In genomic region chr1:127788943-127789342, GRCm38 (mm10) we compare ENCODE assay signal across 16 mouse cellular contexts. TPM values are rescaled to one million over a fixed set of nuclear protein-coding genes. Genes with fewer than 3 reads are reported as not detected.
"Had no signal": no experiment of that assay in that cellular context is flagged by ENCODE, and none has a peak within 500 bp of the region (broad histone marks: within the 10 kb centered on the region; RNA-seq: fewer than 3 reads in every experiment).

No protein-coding gene starts in this region.

- H3K4me3 ChIP-seq: limb, embryonic 12.5 days; liver, embryonic 13.5 days; lung, embryonic 15.5 days; megakaryocyte, embryonic 14.5 days; midbrain, embryonic 12.5 days; neural tube, embryonic 12.5 days had no signal

- H3K4me2 ChIP-seq: limb, embryonic 12.5 days; liver, embryonic 13.5 days; lung, embryonic 15.5 days; midbrain, embryonic 12.5 days; neural tube, embryonic 12.5 days had no signal

- DNase-seq: kidney, postnatal 14 days; liver; liver, embryonic 13.5 days; liver, postnatal 0 days; lung, postnatal 14 days; thymus, postnatal 4 days had no signal

- H3K27me3 ChIP-seq: limb, embryonic 12.5 days; liver, embryonic 13.5 days; lung, embryonic 15.5 days; megakaryocyte, embryonic 14.5 days; midbrain, embryonic 12.5 days; neural tube, embryonic 12.5 days had no signal

- H3K36me3 ChIP-seq: lung, embryonic 15.5 days had no signal

- H3K9ac ChIP-seq: limb, embryonic 12.5 days; liver, embryonic 13.5 days; liver, postnatal 0 days; lung, embryonic 15.5 days; midbrain, embryonic 12.5 days; neural tube, embryonic 12.5 days had no signal

- H3K27ac ChIP-seq: limb, embryonic 12.5 days; liver, embryonic 13.5 days; lung, embryonic 15.5 days; macrophage; midbrain, embryonic 12.5 days; neural tube, embryonic 12.5 days; stomach, postnatal 0 days had no signal

- ATAC-seq: liver, postnatal 0 days had no signal

- H3K4me1 ChIP-seq: midbrain, embryonic 12.5 days; neural tube, embryonic 12.5 days had no signal

- H3K9me3 ChIP-seq: limb, embryonic 12.5 days; liver, embryonic 13.5 days; lung, embryonic 15.5 days; megakaryocyte, embryonic 14.5 days; midbrain, embryonic 12.5 days; neural tube, embryonic 12.5 days had no signal

RNA-seq across cellular contexts. Expression of gene Acmsd, which starts 59.7 kb away (rescaled TPM):
- total RNA-seq: layer of hippocampus, postnatal 10 days; left cerebral cortex, postnatal 36 days; midbrain, postnatal 0 days had no signal
- polyA plus RNA-seq: macrophage; midbrain, postnatal 0 days; neural tube, embryonic 12.5 days; stomach, postnatal 0 days had no signal
